ENCODE assay signal across 24 mouse cellular contexts in genomic region chr10:94400895-94401294, GRCm38 (mm10).
DNase-seq lines count a peak whose midpoint lies in the region; ATAC-seq and TF ChIP-seq lines count a peak whose summit lies in the region.
"Had no signal": no experiment of that assay in that cellular context is flagged by ENCODE, and none has a peak within 500 bp of the region (broad histone marks: within the 10 kb centered on the region; RNA-seq: fewer than 3 reads in every experiment).

No protein-coding gene starts in this region.

- no peak for TF ChIP-seq CTCF in kidney, postnatal 0 days (IDR thresholded peaks at IDR 0.05; ENCODE audit: low read depth)
- no peak for TF ChIP-seq CTCF in stomach, postnatal 0 days (IDR thresholded peaks at IDR 0.05; ENCODE audit: low read depth)

- WGBS in kidney, postnatal 0 days, result 74% methylated on average over 8 of the region's 8 CpGs
- 65% methylated on average over 8 of the region's 8 CpGs for WGBS in stomach, embryonic 14.5 days
- 54% methylated on average over 8 of the region's 8 CpGs for WGBS in stomach, postnatal 0 days

- H3K4me2 ChIP-seq in kidney, postnatal 0 days (ENCODE audit: low read length), result no peak overlapping the region
- H3K4me2 ChIP-seq in stomach, embryonic 14.5 days (replicated peaks; ENCODE audit: low read depth, low read length), result no peak overlapping the region
- H3K4me2 ChIP-seq in stomach, postnatal 0 days (replicated peaks; ENCODE audit: low read depth), result no peak overlapping the region
- H3K4me2 ChIP-seq: forebrain, embryonic 12.5 days; heart, embryonic 12.5 days; hindbrain, embryonic 14.5 days; limb, embryonic 15.5 days; liver, embryonic 13.5 days; midbrain, embryonic 13.5 days had no signal

- H3K27me3 ChIP-seq in kidney, postnatal 0 days (ENCODE audit: insufficient read depth, low read length), result no peaks in the 10 kb centered on the region
- H3K27me3 ChIP-seq in stomach, embryonic 14.5 days (ENCODE audit: control insufficient read depth, insufficient read depth, low read length), result no peaks in the 10 kb centered on the region
- no peaks in the 10 kb centered on the region for H3K27me3 ChIP-seq in stomach, postnatal 0 days (ENCODE audit: control insufficient read depth, insufficient read depth, low read length)
- H3K27me3 ChIP-seq: forebrain, embryonic 12.5 days; heart, embryonic 12.5 days; limb, embryonic 15.5 days; liver, embryonic 13.5 days; midbrain, embryonic 13.5 days had no signal

- no peak overlapping the region for H3K27ac ChIP-seq in kidney, postnatal 0 days
- peak overlapping the region; percentile 58 for H3K27ac ChIP-seq in stomach, embryonic 14.5 days (ENCODE audit: low read length)
- H3K27ac ChIP-seq in stomach, postnatal 0 days (replicated peaks), result no peak overlapping the region
- H3K27ac ChIP-seq: forebrain, embryonic 12.5 days; heart, adult 2 months; hindbrain, embryonic 14.5 days; limb, embryonic 10.5 days; limb, embryonic 15.5 days; liver, embryonic 13.5 days; midbrain, embryonic 13.5 days had no signal

- no peak overlapping the region for H3K9ac ChIP-seq in kidney, postnatal 0 days (ENCODE audit: low read depth, low read length)
- no peak overlapping the region for H3K9ac ChIP-seq in stomach, embryonic 14.5 days (replicated peaks; ENCODE audit: low read depth, low read length)
- no peak overlapping the region for H3K9ac ChIP-seq in stomach, postnatal 0 days (ENCODE audit: low read length)
- H3K9ac ChIP-seq: forebrain, embryonic 12.5 days; forebrain, postnatal 0 days; heart, embryonic 12.5 days; hindbrain, embryonic 14.5 days; limb, embryonic 15.5 days; liver, embryonic 13.5 days; midbrain, embryonic 13.5 days had no signal

- no peak overlapping the region for H3K4me3 ChIP-seq in kidney, postnatal 0 days (replicated peaks; ENCODE audit: low read depth, low read length)
- no peak overlapping the region for H3K4me3 ChIP-seq in stomach, embryonic 14.5 days (ENCODE audit: low read depth, low read length)
- no peak overlapping the region for H3K4me3 ChIP-seq in stomach, postnatal 0 days (ENCODE audit: low read depth, low read length)
- H3K4me3 ChIP-seq: erythroblast, embryonic 14.5 days; forebrain, embryonic 12.5 days; heart, adult 2 months; heart, embryonic 12.5 days; limb, embryonic 10.5 days; limb, embryonic 15.5 days; liver, embryonic 13.5 days; megakaryocyte, embryonic 14.5 days; midbrain, embryonic 13.5 days had no signal

- H3K4me1 ChIP-seq in kidney, postnatal 0 days (replicated peaks; ENCODE audit: insufficient read depth, low read length), result no peaks in the 10 kb centered on the region
- H3K4me1 ChIP-seq in stomach, embryonic 14.5 days (ENCODE audit: control insufficient read depth, insufficient read depth, low read length), result peaks cover 12% of the 10 kb centered on the region; the same call in 1 of the 2 replicates
- H3K4me1 ChIP-seq in stomach, postnatal 0 days (replicated peaks; ENCODE audit: control insufficient read depth, insufficient read depth), result no peaks in the 10 kb centered on the region
- H3K4me1 ChIP-seq: forebrain, embryonic 12.5 days; limb, embryonic 15.5 days; midbrain, embryonic 13.5 days had no signal

- peak; percentile 44 for DNase-seq in kidney, postnatal 0 days (ENCODE audit: low spot score)
- DNase-seq in kidney, postnatal 14 days, result no peak
- no peak for DNase-seq in stomach, postnatal 0 days (ENCODE audit: low spot score)
- DNase-seq in lung, postnatal 4 days, result peak; percentile 34 to 56
- no peak for DNase-seq in thymus, postnatal 25 days
- DNase-seq: adrenal gland, adult 2 months; cerebellum, adult 2 months; cerebellum, postnatal 14 days; forebrain, postnatal 0 days; heart, adult 2 months; kidney, adult 2 months; liver, embryonic 13.5 days; thymus, adult 2 months; thymus, postnatal 4 days had no signal

- H3K9me3 ChIP-seq in kidney, postnatal 0 days (replicated peaks; ENCODE audit: low read length), result no peaks in the 10 kb centered on the region
- H3K9me3 ChIP-seq in stomach, embryonic 14.5 days (ENCODE audit: control insufficient read depth, low read depth, low read length), result no peaks in the 10 kb centered on the region
- no peaks in the 10 kb centered on the region for H3K9me3 ChIP-seq in stomach, postnatal 0 days (ENCODE audit: control insufficient read depth, low read length)
- H3K9me3 ChIP-seq: forebrain, embryonic 12.5 days; heart, embryonic 12.5 days; limb, embryonic 10.5 days; limb, embryonic 15.5 days; liver, embryonic 13.5 days; midbrain, embryonic 13.5 days had no signal

- no peaks in the 10 kb centered on the region for H3K36me3 ChIP-seq in kidney, postnatal 0 days (ENCODE audit: insufficient read depth, low read length)
- no peaks in the 10 kb centered on the region for H3K36me3 ChIP-seq in stomach, embryonic 14.5 days (ENCODE audit: control insufficient read depth, insufficient read depth, low read length)
- no peaks in the 10 kb centered on the region for H3K36me3 ChIP-seq in stomach, postnatal 0 days (ENCODE audit: control insufficient read depth, insufficient read depth, low read length)
- H3K36me3 ChIP-seq: forebrain, embryonic 12.5 days; heart, embryonic 12.5 days; limb, embryonic 10.5 days; limb, embryonic 15.5 days; liver, embryonic 13.5 days; midbrain, embryonic 13.5 days had no signal

- TF ChIP-seq EP300 in stomach, postnatal 0 days (optimal IDR thresholded peaks at IDR 0.05), result no peak

- peak; percentile 33; the same call in 1 of the 2 replicates for ATAC-seq in kidney, postnatal 0 days (replicated peaks; ENCODE audit: low FRiP score, low read depth)
- ATAC-seq in stomach, embryonic 14.5 days (ENCODE audit: insufficient number of reproducible peaks, insufficient read depth, low FRiP score, low read depth), result no peak; the same call in 1 of the 2 replicates
- ATAC-seq in stomach, postnatal 0 days (ENCODE audit: low FRiP score, low TSS enrichment), result no peak
- no peak for ATAC-seq in CD4-positive, CD25-positive, alpha-beta regulatory T cell, adult 4 months
- ATAC-seq: forebrain, postnatal 0 days; midbrain, embryonic 13.5 days had no signal

Comparison
In these comparisons a context has a peak if more than half of its experiments do, and no peak if none do; other contexts are left out.
1. DNase-seq: peak in kidney, postnatal 0 days (single experiment) and lung, postnatal 4 days (2 of 2); none in kidney, postnatal 14 days (single experiment), stomach, postnatal 0 days (single experiment) and thymus, postnatal 25 days (single experiment).